Mouse (Mus musculus) embryo, embryonic 10 days (tissue): ENCODE data around the gene A230050P20Rik.

ENCODE experiments used
- DNase-seq: peaks from one replicate; pipeline ENCODE4 v3.0.0-alpha.2; 2015; ENCODE audit warnings: low spot score

The A230050P20Rik gene

GRCm38 (mm10) chr9:20895382-20895781, 26.9 kb downstream of the A230050P20Rik start:
- DNase-seq: no peak

- DNase-seq: no peak
Measured at GRCm38 (mm10) chr9:20897736-20898510, 29.5 kb downstream of the A230050P20Rik start.

GRCm38 (mm10) chr9:20898511-20899073, 30.1 kb downstream of the A230050P20Rik start, which contains the start of gene Eif3g:
Gene Eif3g (minus strand): TSS chr9:20898623.
- peak; percentile 91 for DNase-seq

DNA sequence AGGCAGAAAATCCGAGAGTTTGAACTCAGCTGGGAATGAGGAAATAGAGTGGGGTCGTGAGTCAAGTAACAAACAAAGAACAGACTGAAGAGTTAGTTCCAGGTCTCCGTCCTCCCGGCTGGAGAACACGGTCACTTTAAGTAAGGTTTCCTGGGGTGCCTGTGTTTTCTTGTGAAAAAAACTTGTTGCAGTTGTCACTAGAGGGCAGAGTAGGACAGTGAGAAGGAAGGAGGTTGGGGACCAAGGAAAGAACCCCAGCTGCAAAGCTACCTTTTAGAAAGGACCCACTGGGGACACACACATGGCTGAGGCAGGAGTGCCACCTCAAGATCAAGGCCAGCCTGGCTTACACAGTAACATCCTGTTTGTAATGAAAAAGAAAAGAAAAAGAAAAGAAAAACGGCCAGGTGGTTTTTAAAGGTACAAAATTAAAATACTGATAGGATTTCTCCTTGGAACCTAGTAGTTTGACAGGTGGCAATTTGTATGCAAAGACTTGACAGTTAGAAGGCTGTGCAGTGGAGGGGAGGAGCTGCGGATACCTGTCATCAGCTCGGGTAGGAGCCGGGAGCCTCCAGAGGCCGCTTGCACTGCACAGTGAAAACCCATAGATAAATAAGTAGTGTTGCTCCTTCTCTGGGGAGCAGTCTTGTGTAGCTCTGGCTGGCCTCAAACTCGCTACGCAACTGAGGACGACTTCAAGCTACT, 33.2 kb downstream of the A230050P20Rik start:
- peak; percentile 67 for DNase-seq

- DNase-seq: no peak
Measured at GRCm38 (mm10) chr9:20902174-20902491, 33.7 kb downstream of the A230050P20Rik start.

DNA sequence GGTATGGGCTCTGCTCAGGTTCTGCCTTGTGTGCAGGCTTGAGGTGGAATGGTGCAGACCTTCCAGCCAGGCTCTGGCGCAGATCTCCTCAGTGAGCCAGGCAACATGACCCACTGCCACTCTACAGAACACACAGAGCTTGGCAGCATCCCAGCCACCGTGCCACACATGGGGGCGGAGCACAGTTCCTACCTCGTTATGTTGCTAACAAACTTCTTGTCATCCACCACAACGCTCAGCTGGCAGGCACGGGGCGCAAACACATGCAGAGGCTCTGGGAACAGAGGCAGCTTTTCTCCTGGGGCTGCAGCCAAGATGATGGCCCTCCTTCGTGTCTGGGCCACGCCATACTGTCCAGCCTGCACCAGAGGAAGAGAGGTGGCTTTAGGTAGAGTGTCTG, 41.5 kb downstream of the A230050P20Rik start:
- no peak for DNase-seq

DNA sequence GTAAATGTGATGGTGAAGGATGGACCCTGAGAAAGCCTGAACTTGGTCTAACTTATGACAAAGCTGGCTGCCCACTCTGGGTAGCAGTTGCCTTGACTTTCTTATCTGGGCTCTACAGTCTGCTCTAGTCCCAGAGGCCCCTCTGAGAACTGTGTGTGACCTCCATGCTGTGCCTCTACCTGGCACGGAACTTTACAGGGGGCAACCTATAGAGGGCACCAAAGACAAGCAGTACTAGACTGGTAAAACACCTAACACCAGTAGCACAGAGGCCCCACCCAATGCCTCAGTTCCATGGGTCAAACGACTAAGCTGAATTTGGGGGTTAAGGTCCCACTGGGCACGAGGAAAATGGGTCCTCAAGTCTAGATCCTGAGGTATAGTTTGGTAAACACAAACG, 47.7 kb downstream of the A230050P20Rik start:
- DNase-seq: no peak

DNA sequence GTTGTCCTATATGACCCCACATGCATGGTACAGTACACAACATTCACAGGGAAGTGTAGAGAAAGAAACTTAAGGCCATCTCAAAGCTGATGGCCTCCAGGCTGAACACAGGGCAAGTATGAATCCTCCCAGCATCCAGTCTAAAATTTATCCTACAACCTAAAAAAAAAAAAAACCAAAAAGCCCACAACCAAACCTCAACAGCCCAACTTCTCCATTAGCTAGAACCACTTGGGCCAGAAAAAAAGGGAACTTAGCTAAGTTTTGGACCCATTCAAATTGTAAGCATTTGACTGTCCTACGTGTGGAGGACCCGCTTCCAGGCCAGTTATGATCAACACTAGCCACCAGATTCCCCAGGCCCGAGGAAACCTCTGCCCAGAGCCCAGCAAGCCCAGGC, 54.8 kb downstream of the A230050P20Rik start:
- DNase-seq: no peak
